In genomic region chr7:80426363-80426762, GRCm38 (mm10) we compare ENCODE assay signal across 12 mouse cellular contexts. TPM values are rescaled to one million over a fixed set of nuclear protein-coding genes. Genes with fewer than 3 reads are reported as not detected.
A peak's percentile ranks its signal among the peaks of the same experiment; 100 is the strongest.
DNase-seq lines count a peak whose midpoint lies in the region; ATAC-seq and TF ChIP-seq lines count a peak whose summit lies in the region.
"Had no signal": no experiment of that assay in that cellular context is flagged by ENCODE, and none has a peak within 500 bp of the region (broad histone marks: within the 10 kb centered on the region; RNA-seq: fewer than 3 reads in every experiment).

No protein-coding gene starts in this region.

- H3K9ac ChIP-seq in liver, adult 2 months (ENCODE audit: low read depth, low read length) = no peak overlapping the region
- no peak overlapping the region for H3K9ac ChIP-seq in liver, embryonic 12.5 days
- no peak overlapping the region for H3K9ac ChIP-seq in midbrain, embryonic 11.5 days (ENCODE audit: low read length)
- H3K9ac ChIP-seq: forebrain, postnatal 0 days; neural tube, embryonic 15.5 days had no signal

- no peak for TF ChIP-seq POLR2A in liver, adult 2 months (IDR thresholded peaks at IDR 0.05; ENCODE audit: extremely low read depth, insufficient read depth, low read length)

- TF ChIP-seq CTCF in liver, adult 2 months (IDR thresholded peaks at IDR 0.05; ENCODE audit: low read depth, low read length) = no peak

- DNase-seq in adrenal gland, postnatal 14 days = peak; percentile 49
- no peak for DNase-seq in adrenal gland, postnatal 4 days (ENCODE audit: low spot score in 2 of 2)
- peak; percentile 63 for DNase-seq in liver, adult 2 months (ENCODE audit: extremely low read depth, low read depth, low spot score)
- peak; percentile 80 to 87 for DNase-seq in monocyte, adult 2 months (ENCODE audit: low read depth in 1 of 2, low spot score in 2 of 2)
- DNase-seq in midbrain, embryonic 11.5 days (ENCODE audit: low spot score, missing footprints) = no peak
- no peak for DNase-seq in gastrocnemius, postnatal 25 days
- DNase-seq: cerebellum, adult 11-12 months; forebrain, postnatal 0 days had no signal

- no peak overlapping the region for H3K4me2 ChIP-seq in liver, embryonic 12.5 days
- no peak overlapping the region for H3K4me2 ChIP-seq in midbrain, embryonic 11.5 days
- H3K4me2 ChIP-seq: neural tube, embryonic 15.5 days had no signal

- H3K27ac ChIP-seq in liver, adult 2 months (replicated peaks; ENCODE audit: insufficient read depth, low read depth, low read length) = peak overlapping the region; percentile 43; the same call in 1 of the 2 replicates
- H3K27ac ChIP-seq in liver, embryonic 12.5 days = no peak overlapping the region
- H3K27ac ChIP-seq in midbrain, embryonic 11.5 days (ENCODE audit: low read depth, low read length) = no peak overlapping the region
- H3K27ac ChIP-seq: neural tube, embryonic 15.5 days had no signal

- peaks cover 4% of the 10 kb centered on the region; the same call in 1 of the 2 replicates for H3K4me1 ChIP-seq in liver, adult 2 months (ENCODE audit: control insufficient read depth, insufficient read depth, low read length)
- peaks cover 11% of the 10 kb centered on the region for H3K4me1 ChIP-seq in liver, embryonic 12.5 days
- H3K4me1 ChIP-seq in midbrain, embryonic 11.5 days (ENCODE audit: control insufficient read depth, insufficient read depth, low read length) = peaks cover 2% of the 10 kb centered on the region; the same call in 1 of the 2 replicates

- no peak overlapping the region for H3K4me3 ChIP-seq in liver, adult 2 months (ENCODE audit: insufficient read depth, low read depth, low read length)
- no peak overlapping the region for H3K4me3 ChIP-seq in liver, embryonic 12.5 days
- H3K4me3 ChIP-seq in midbrain, embryonic 11.5 days (ENCODE audit: low read depth, low read length) = no peak overlapping the region
- H3K4me3 ChIP-seq: neural tube, embryonic 15.5 days had no signal

- 55% methylated on average over 7 of the region's 7 CpGs for WGBS in liver, adult 2 months
- 35% methylated on average over 7 of the region's 7 CpGs for WGBS in liver, embryonic 12.5 days (ENCODE audit: insufficient replicate concordance)
- 80% methylated on average over 7 of the region's 7 CpGs for WGBS in midbrain, embryonic 11.5 days

- ATAC-seq in liver, embryonic 12.5 days = no peak
- ATAC-seq in common myeloid progenitor, adult 5-6 weeks (replicated peaks; ENCODE audit: low read depth, poor library complexity, severe bottlenecking) = peak; percentile 80
- ATAC-seq in midbrain, embryonic 11.5 days (ENCODE audit: low FRiP score) = no peak
- ATAC-seq: forebrain, postnatal 0 days; intestine, embryonic 16.5 days had no signal

- H3K9me3 ChIP-seq in liver, embryonic 12.5 days (replicated peaks) = no peaks in the 10 kb centered on the region
- H3K9me3 ChIP-seq in midbrain, embryonic 11.5 days (ENCODE audit: control insufficient read depth, low read length) = no peaks in the 10 kb centered on the region
- H3K9me3 ChIP-seq: neural tube, embryonic 15.5 days had no signal

- H3K79me2 ChIP-seq in liver, adult 2 months (ENCODE audit: control insufficient read depth, insufficient read depth, low read length) = no peaks in the 10 kb centered on the region

- no peaks in the 10 kb centered on the region for H3K36me3 ChIP-seq in liver, adult 2 months (ENCODE audit: control insufficient read depth, insufficient read depth, low read length)
- H3K36me3 ChIP-seq in liver, embryonic 12.5 days = no peaks in the 10 kb centered on the region
- no peaks in the 10 kb centered on the region for H3K36me3 ChIP-seq in midbrain, embryonic 11.5 days (ENCODE audit: control insufficient read depth, insufficient read depth, low read length)
- H3K36me3 ChIP-seq: neural tube, embryonic 15.5 days had no signal

- no peaks in the 10 kb centered on the region for H3K27me3 ChIP-seq in liver, adult 2 months (ENCODE audit: control insufficient read depth, insufficient read depth, low read length)
- peaks cover 3% of the 10 kb centered on the region; the same call in 1 of the 2 replicates for H3K27me3 ChIP-seq in liver, embryonic 12.5 days (replicated peaks)
- no peaks in the 10 kb centered on the region for H3K27me3 ChIP-seq in midbrain, embryonic 11.5 days (ENCODE audit: control insufficient read depth, insufficient read depth, low read length)
- H3K27me3 ChIP-seq: neural tube, embryonic 15.5 days had no signal

RNA-seq across cellular contexts. Expression of gene Furin, which starts 21.1 kb away (rescaled TPM):
- total RNA-seq in adrenal gland, postnatal 14 days (2021) = 138 and 140 TPM in 2 replicates
- 100 to 1,000 TPM; 137 to 140 TPM for total RNA-seq in adrenal gland, postnatal 4 days (2021)
- 26.5 and 42.6 TPM in 2 replicates for total RNA-seq in liver, adult 2 months (2014; rRNA removed)
- polyA plus RNA-seq in liver, adult 2 months (2012; rRNA removed) = 152 and 163 TPM in 2 replicates
- 5.6 and 5.9 TPM in 2 replicates for polyA plus RNA-seq in liver, embryonic 12.5 days (2016; fragmentation: Nextera tagmentation; extraction: Ambion mirVana)
- 12.2 and 14.4 TPM in 2 replicates for total RNA-seq in common myeloid progenitor, adult 5-6 weeks (2017)
- 2.7 TPM in 2 replicates for polyA plus RNA-seq in midbrain, embryonic 11.5 days (2014; fragmentation: Nextera tagmentation; extraction: Ambion mirVana)
- 10 to 100 TPM; 38.5 to 44.8 TPM for total RNA-seq in gastrocnemius, postnatal 25 days (2021)

RNA-seq across cellular contexts. Expression of gene Fes, which starts 38.6 kb away (rescaled TPM):
- total RNA-seq in adrenal gland, postnatal 14 days (2021) = 12.8 and 13.0 TPM in 2 replicates
- 10 to 100 TPM; 19.3 to 21.1 TPM for total RNA-seq in adrenal gland, postnatal 4 days (2021)
- total RNA-seq in liver, adult 2 months (2014; rRNA removed) = 4.6 and 9.9 TPM in 2 replicates
- polyA plus RNA-seq in liver, adult 2 months (2012; rRNA removed) = 5.8 and 9.6 TPM in 2 replicates
- polyA plus RNA-seq in liver, embryonic 12.5 days (2016; fragmentation: Nextera tagmentation; extraction: Ambion mirVana) = 10.3 and 11.4 TPM in 2 replicates
- total RNA-seq in common myeloid progenitor, adult 5-6 weeks (2017) = 70.4 and 105 TPM in 2 replicates
- 7.3 and 7.6 TPM in 2 replicates for polyA plus RNA-seq in midbrain, embryonic 11.5 days (2014; fragmentation: Nextera tagmentation; extraction: Ambion mirVana)
- 1 to 10 TPM; 3.3 to 3.4 TPM for total RNA-seq in gastrocnemius, postnatal 25 days (2021)

RNA-seq across cellular contexts. Expression of gene Man2a2, which starts 55.2 kb away (rescaled TPM):
- total RNA-seq in adrenal gland, postnatal 14 days (2021) = 61.4 and 82.8 TPM in 2 replicates
- total RNA-seq in adrenal gland, postnatal 4 days (2021) = 100 to 1,000 TPM; 106 to 111 TPM
- 9.3 and 13.2 TPM in 2 replicates for total RNA-seq in liver, adult 2 months (2014; rRNA removed)
- polyA plus RNA-seq in liver, adult 2 months (2012; rRNA removed) = 26.5 and 45.6 TPM in 2 replicates
- 5.8 and 6.5 TPM in 2 replicates for polyA plus RNA-seq in liver, embryonic 12.5 days (2016; fragmentation: Nextera tagmentation; extraction: Ambion mirVana)
- total RNA-seq in common myeloid progenitor, adult 5-6 weeks (2017) = 36.1 and 38.4 TPM in 2 replicates
- 5.8 and 6.9 TPM in 2 replicates for polyA plus RNA-seq in midbrain, embryonic 11.5 days (2014; fragmentation: Nextera tagmentation; extraction: Ambion mirVana)
- 100 to 1,000 TPM; 138 to 146 TPM for total RNA-seq in gastrocnemius, postnatal 25 days (2021)

Comparison
In these comparisons a context has a peak if more than half of its experiments do, and no peak if none do; other contexts are left out.
1. DNase-seq: peak in adrenal gland, postnatal 14 days (single experiment), liver, adult 2 months (single experiment) and monocyte, adult 2 months (2 of 2); none in adrenal gland, postnatal 4 days (0 of 2), midbrain, embryonic 11.5 days (single experiment) and gastrocnemius, postnatal 25 days (single experiment).